Mouse (Mus musculus) right cerebral cortex, postnatal 10 days (tissue): ENCODE measurements around the gene Aktip.

ENCODE experiments used
- DNase-seq, 2 experiments: peaks; one replicate each; pipeline ENCODE4 v3.0.0; 2021; ENCODE audit warnings: low spot score in 2 of 2

Aktip gene

DNA sequence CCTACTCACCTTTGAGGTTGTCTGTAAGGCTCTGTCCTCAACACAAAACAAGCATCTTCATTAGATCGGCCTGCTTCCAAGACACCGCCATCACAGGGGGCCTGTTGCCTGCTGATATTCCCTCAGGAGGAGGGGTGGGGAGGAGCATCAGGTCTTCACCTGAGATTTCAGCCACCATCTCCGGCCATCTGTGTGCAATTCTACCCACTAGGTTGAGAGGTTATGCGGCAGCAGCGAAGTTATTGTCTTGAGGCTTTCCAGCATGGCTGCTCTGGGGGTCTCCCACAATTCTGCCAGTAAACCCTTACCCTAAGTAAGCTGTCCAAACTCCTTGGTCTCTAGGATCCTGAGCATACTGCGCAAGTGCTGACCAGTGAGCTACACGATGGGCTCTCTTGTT, at the start of gene Aktip:
Gene Aktip, minus strand, starts transcription at position 101 of the 400 bp plus-strand sequence.
- no peak for DNase-seq

DNA sequence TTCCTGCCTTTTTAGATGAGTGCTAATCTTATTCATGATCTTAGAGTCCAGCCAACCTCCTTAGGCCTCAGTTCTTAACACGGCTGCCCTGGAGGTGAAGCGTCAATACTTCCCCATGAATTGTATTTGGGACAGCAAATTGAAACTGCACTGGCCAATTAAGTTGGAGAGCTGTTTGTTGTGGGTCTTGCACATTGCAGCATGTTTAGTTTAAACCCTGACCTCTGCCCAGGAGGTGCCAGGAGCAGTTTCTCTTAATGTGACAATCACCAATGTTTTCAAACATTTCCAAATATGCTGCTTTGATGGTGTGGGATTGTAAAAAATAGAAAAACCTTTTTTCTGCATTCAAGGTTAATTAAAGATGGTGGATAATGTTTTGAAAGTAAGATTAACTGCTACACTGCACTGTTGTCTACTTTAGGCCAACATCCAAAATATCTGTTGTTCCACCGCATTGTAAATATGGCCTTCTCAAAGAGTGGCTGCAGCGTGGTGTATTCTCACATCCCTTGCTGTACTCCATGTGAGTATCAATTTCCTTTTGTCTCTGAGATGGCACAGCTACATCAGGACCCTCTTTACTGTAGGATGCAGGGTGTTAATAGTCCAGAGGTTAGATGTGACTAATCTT, 46.2 kb upstream of the Aktip start:
- DNase-seq: no peak

DNA sequence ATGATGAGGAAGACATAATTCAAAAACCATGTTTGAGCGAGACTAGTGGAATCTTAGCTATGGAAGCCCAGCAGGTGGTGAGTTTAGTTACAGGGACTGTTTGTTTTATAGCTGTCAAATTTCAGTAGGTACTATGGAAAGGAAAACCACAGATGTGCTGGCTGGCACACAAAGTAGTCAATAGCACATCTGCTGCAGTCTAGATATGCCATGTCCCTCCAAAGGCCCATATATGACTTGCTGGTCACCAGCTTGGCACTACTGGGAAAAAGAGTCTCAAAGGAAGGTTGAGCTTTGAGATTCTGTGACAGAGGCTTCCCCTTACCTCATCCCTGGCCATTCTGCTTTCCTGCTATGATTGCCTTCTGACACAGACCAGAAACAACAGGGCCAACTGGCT, 42.9 kb upstream of the Aktip start:
- no peak for DNase-seq

DNA sequence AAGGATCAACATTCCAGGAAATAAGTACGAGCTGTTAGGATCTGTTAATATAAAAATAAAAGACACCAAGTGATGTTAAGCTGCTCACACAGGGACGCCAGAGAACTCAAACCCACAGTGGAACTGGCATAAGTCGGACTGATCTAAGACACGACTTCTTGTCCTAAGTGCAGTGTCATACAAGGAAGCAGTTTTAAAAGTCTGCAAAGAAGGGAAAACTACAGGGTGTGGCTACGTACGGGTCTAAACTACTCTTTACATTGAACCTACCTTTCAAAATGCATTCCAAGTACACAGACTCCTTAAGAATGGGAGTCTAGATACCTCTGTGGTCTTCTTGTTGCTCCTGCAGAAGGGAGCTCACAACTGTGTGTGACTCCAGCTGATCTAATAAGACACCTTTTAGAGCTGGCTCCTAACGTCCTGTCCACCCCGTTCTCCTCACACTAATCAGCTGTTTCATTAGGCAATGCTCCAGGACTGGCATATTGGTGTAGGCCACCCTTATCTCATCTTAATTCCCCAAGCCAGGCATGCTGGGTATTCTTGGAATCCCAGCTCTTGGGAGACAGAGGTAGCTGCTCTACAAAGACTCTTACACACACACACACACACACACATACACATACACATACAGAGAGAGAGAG, 42.2 kb upstream of the Aktip start:
- DNase-seq: no peak

DNA sequence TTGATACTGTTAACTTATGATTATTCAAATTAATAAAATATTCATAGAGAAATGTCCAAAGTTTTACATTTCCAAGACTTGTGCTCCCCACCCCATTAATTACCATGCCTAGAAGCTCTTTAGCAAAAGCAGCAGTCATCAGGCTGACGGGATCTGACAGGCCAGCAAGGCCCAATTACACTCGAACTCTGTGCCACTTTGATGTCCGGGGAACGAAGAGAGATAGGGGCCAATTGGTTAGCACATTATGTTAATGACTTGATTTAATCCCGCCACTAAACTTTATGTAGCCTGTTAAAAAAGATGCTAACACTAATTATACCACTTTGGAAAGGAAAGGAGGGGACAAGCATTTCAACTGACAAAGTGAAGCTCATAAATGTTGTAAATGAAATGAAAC, 41.6 kb upstream of the Aktip start:
- DNase-seq: no peak

DNA sequence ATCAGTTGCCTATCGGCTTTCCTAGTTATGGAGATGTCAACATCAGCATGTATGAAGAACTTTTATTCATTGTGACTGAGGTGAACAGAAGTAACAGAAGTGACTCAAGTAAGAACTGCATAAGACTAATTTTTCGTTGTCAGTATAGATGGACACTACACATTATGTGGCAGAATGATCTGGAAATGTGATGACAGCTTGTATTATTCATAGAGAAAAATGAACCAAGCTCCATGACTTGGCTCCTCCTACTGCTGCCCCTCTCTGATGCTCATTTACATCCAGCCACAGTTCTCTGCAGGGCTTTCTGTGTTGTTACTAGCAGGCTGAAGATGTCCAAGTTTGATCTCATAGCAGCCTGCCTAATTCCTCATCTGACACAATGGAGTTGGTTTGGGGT, 37.4 kb upstream of the Aktip start:
- DNase-seq: no peak

DNA sequence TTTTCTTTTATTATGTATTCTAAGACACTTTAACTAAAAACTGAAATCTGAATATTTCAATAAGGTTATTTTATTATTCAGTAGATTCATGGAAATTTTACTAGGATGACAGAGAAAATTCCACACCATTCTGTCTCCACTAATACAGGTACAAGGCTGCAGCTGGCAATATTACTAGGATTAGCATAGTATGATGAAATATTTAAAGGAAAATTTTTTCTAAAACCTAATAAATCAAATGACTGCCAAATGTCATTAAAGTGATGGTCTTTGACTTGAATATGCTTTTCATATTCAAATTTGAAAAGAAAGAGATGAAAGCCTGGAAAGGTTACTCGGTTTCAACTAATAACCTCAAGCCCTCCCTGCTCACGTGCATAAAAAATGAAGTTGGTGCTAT, 34.3 kb upstream of the Aktip start:
- no peak for DNase-seq

DNA sequence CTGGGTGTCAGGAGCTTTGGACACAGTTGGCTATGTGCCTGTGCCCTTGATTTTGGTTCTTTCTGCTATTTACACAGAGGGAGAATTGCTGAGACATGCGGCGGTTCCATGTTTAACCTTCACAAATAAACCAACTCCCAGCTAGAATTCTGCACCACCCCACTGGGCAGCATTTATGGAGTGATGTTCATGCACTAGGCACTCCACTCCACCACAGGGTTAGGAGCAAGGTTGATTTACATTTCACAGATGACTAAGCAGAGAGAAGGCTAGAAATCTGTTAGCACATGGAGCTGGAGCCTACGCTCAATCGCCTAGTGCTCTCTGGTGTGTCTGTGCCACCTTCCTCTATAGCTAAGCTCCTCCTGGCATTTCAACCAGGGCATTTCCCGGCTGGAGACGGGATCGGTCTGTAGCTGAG, 27.7 kb upstream of the Aktip start:
- no peak for DNase-seq

DNA sequence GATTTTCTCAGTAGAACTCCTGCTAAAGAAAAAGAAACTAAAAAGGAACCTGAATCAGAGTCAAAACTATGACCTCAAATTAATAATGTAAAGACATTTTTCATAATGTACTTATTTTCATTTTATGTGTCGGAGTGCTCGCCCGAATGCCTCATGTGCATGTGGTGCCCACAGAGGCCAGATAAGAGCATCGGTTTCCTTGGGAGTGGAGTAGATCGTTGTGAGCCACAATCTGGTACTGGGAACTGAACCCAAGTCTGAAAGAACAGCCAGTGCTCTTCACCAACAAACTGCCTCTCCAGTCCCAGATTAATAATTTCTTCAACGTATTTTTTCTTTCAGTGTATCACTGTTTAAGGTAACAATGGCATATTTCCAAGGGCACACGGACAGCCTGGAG, 24.5 kb upstream of the Aktip start:
- DNase-seq: no peak

DNA sequence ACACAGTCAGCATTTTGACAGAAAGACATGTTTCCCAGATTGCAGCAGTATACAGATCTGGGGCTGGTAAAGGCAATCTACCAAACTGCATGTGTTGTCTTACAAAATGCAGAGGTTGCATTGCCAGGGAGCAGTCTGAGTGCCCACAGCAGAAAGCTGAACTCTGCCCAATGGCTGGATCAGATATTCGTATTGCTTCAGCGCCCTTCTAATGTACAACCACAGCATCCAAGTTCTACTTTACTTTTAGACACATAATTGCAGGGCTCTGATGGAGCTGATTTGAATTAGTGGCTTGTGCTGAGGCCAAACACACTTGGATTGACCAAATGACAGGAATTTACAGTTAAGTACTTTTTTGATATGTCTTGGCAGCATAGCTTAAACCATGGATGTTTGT, 22.1 kb upstream of the Aktip start:
- DNase-seq: no peak

DNA sequence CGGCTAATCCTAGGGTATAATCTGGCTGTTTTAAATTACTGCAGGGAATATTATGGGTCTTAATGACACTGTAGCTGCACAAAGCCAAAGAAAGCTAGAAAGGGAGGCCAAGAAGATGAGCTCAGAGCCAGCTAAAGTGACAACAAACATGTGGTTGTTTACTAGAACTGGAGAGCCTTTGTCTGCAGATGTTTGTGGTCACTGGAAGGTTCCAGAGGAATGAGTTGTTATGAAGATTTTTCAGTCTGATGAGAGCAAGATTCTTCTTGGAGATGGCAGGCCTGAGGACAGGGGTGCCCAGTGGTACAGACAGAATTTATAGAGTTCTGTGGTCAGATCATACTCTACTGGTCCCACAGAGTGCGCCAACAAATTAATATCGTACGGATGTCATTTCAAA, 18.5 kb upstream of the Aktip start:
- DNase-seq: no peak

DNA sequence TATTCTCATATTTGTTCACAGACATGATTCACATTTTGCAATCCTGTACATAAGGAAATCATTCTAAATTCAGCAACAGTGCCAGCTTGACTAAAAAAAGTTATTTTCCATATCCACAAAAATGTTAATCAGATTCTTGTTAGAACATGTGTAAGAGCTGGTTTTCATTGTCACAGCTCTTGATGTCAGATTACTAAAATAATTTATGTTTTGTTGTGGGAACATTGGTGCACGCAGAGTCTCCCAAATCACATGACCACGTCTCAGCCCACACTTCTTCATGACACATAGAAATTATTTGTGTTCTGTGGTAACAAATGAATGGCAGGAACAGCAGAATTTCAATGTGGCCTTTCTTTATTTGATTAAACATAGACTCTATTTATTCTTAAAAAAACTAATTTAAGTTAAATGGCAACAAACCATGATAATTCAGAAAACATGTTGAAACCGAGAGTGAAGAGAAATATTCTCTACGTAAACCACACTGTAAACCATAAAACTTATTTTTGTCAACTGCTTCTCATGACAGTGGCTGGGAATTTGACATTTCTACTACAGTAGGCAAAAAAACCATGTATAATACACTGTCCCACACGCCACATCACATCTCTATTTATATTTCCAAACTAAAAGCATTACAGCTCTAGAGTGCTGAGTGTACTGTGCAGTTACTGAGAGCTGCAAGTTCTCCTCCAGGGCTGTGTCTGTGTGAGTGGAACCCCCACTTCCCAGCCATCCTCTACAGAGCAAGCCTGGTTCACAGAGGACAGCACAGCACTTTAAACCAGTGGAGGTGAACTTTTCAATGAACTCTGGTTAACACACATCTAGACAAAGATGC, 17.5 kb upstream of the Aktip start:
- DNase-seq: no peak

DNA sequence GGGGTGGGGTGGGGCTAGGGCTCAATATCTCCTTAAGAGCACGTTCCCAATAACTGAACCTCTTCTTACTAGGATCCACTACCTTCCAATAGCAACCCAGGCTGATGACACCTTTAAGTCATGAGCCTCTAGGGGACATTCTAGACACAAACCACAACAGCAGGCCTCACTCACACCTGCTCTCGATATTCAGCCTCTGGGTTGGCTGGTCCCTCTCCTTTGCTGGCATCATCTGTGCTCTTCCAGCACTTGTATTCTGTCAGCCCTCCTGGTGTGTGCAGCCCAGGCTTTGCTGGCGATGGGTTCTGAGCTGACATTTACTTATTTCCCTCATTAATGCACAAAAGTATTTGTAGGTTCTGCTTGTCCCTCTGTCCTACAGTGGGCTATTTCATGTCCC, 14.5 kb upstream of the Aktip start:
- no peak for DNase-seq

DNA sequence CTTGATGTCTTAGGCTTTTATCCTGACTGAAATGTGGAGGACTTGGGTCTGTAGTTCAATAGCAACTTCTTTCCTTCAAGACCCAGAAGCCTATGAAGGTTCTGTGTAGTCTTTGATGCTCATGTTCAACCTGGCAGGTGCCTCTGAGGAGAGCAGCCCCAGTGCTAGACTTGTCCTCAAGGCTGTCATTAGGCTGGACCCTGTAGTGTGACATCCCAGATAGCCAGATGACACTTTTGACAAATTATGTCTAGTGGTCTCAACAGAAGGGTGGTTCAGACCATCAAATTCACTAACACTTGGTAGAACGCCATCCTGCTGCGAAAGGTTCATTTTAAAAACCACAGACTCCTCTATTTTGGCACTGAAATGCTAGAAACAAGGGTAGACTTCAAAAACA, 13.2 kb upstream of the Aktip start:
- no peak for DNase-seq

DNA sequence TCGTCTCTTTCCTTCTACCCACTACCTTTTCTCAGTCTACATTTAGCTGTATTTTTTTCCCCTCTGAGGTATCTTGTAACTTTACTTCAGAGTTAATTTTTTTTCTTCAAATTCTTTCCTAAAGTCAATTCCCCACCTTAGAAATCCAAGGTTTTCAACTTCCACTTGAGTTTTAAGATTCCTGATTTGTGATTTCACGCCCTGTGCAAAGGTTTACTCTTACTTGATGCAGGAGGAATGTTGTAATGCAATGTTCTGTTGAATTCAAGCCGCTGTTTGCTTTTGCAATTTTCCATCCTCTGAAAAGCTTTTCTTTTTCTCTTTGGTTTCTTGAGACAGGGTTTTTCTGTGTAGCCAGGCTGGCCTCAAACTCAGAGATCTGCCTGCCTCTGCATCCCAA, 9.9 kb upstream of the Aktip start:
- no peak for DNase-seq

DNA sequence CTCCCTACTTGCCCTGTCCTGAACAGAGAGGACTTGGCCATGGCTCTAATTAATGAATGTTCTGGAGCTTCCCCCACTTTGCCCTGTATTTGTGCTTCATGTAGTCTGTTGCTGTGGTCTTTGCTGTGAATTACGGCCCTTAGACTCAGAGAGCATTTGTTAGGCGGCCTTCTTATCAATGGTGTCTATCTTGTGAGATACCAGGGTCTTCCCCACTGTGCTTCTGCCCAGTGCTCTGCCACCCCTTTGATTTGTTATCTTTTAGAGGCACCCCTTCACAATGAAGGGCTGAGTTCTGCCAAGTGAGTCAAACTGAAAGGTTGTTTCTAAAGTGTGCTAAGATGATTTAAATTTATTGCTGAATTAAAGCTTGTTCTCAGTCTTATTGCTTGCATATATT, 7.9 kb upstream of the Aktip start:
- no peak for DNase-seq

DNA sequence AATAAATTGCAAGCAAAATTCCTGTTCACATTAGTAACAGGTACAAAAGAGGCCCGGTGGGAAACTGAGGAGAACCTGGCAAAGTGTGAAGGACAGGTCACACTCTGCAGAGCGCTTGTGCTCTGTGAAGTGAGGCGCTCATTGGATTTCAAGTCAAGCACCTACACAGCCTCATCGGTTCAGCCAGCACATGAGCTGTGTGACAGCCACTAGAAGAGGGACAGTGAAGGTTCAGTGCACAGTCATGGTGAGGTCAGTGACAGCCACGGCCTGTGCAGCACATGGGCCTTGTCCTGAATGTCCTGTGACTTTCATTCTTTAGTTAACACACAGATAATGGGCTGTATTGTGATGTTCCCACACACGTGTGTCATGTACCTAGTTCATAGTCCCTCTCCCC, 6.1 kb upstream of the Aktip start:
- DNase-seq: no peak

DNA sequence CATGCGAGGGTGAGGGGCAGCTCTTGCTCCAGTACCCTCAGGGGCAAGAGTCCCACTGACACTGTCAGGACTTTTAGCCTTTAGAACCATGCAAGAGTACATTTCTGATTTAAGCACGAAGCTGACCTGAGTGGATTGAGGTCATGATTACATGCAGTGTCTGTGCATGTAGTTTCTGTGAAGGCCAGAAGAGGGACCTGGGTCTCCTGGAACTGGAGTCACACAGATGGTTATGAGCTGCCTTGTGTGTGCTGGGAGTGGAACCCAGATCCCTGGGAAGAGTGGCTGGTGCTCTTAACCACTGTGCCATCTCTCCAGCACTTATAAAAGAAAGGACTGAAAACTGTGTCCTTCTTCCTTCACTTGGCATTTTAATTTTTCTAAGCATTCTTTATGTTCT, 1.4 kb upstream of the Aktip start:
- DNase-seq: no peak

DNA sequence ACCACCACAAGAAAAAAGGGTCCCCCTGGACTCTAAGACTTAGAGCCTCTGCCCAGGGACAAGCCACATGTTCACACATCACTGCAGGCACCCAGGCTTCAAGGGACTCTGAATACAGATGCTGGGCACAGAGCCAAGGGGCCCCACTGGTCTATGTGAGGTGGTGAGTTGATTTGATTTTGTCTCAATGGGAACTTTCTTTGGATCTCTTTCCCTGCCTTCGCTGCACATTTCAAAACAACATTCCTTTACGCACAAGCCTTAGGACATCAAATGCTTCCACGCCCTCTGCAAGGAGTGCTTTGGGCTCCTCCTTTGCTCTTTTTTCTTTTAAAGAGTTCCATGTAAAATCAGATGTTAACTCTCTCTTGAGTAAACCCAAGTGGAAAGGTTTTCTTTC, 1.7 kb downstream of the Aktip start:
- no peak for DNase-seq

DNA sequence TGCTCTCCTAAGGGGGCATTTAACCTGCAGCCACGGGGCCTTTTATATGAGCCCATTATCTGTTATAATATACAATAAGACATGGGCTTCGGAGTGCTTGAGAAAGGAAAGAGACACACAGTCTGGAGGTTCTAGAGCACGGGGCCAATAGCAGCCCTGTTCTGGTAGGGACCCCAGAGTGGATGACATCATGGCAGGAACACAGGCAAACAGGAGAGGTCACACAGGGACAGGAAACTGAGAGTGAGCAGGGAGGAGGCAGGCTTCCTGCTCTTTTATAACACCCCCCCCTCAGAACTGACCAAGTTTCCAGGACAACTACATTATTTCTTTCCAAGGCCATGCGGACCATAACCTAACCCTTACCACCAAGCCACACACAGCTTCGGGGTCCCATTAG, 2.5 kb downstream of the Aktip start:
- DNase-seq: no peak

DNA sequence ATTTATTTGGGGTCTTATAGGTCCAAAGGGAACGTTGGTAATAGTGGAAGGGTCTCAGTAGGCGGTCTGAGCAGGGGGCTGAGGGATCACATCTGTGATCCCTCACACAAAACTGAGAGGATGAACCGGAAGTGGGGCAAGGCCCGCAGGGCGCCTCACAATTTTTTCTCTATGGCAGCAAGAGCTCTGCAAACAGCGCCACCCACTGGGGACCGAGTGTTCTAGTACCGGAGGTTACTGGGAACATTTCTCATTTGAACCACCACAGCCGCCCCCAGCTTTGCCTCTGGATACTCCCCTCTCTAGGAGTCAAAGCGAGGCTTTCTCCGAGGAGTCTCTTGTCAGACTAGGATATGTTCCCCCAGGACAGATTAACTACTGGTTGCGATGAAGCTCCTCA, 3.1 kb downstream of the Aktip start:
- no peak for DNase-seq

DNA sequence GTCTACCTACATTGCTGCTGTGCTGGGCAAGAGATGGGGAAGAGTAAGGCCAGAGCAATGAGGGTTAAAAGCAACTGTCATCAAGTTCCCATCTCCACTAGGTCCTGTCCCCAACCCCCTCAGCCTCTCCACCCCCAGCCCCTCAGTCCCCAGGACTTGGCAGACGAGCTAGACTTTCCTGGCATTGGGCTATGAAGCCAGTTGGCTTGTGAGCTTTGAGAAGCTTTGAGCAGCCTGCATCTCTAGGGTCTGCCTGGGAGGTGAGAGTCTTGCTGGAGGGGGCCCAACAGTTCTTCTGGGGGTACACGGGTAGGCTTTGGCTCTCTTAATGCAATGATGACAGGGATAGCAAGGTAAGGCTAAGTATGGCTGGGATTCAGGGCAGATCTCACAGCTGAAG, 5.7 kb downstream of the Aktip start:
- DNase-seq: no peak

DNA sequence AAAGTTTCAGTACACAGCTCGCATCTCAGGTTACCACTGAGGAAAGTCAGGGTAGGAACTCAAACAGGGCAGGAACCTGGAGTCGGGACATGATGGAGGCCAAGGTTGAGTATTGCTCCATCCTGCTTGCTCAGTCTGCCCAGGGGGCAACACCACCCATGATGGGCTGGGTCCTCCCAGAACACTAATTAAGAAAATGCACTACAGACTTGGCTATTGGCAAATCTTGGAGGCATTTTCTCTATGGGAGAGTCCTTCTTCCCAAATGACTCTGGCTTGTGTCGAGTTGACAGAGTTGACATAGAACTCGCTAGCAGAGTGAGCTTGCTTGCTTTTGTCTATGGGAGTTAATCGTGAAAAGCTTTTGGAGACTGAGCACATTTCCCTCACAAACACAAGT, 6.8 kb downstream of the Aktip start:
- no peak for DNase-seq
